Mouse (Mus musculus): Measurements from ENCODE around the gene Psap. TPM values are rescaled to one million over a fixed set of nuclear protein-coding genes. Genes with fewer than 3 reads are reported as not detected.

The Psap gene
- polyA plus RNA-seq, 1 experiment from 2014 or later, result 73.5 TPM

GRCm38 (mm10) chr10:60313606-60314005 is 36.2 kb downstream of the Psap start:
- Histone ChIP-seq H3K9me3 (replicated peaks) (no peaks in the 10 kb centered on the region), H3K36me3 (replicated peaks) (no peaks in the 10 kb centered on the region), H3K4me2 (no peak overlapping the region), H3K4me3 (replicated peaks) (no peak overlapping the region), H3K27ac (replicated peaks) (no peak overlapping the region), H3K27me3 (no peaks in the 10 kb centered on the region), H3K9ac (no peak overlapping the region), H3K4me1 (replicated peaks) (no peaks in the 10 kb centered on the region)
- 57% methylated on average over 5 of the region's 5 CpGs for WGBS (ENCODE audit: insufficient replicate concordance)
- ATAC-seq (ENCODE audit: insufficient read depth), result no peak

- 67% methylated on average over 4 of the region's 4 CpGs for WGBS (ENCODE audit: insufficient replicate concordance)
- ATAC-seq (ENCODE audit: insufficient read depth), result no peak
- no peak overlapping the region for H3K4me2 ChIP-seq
Observed at GRCm38 (mm10) chr10:60316166-60316565, 38.7 kb downstream of the Psap start.

GRCm38 (mm10) chr10:60328963-60329650 is 51.7 kb downstream of the Psap start:
- H3K4me3 ChIP-seq (replicated peaks), result no peak overlapping the region
- no peak overlapping the region for H3K4me2 ChIP-seq
- 51% methylated on average over 11 of the region's 11 CpGs for WGBS (ENCODE audit: insufficient replicate concordance)
- H3K9me3 ChIP-seq (replicated peaks), result no peaks in the 10 kb centered on the region
- H3K4me1 ChIP-seq (replicated peaks), result peaks cover 6% of the 10 kb centered on the region; the same call in 1 of the 2 replicates
- H3K36me3 ChIP-seq (replicated peaks), result no peaks in the 10 kb centered on the region
- H3K27ac ChIP-seq (replicated peaks), result 0 out of 2 replicates have a peak overlapping the region, but pooled peaks have one; percentile 3
- H3K27me3 ChIP-seq, result no peaks in the 10 kb centered on the region
- ATAC-seq (ENCODE audit: insufficient read depth), result no peak
- no peak overlapping the region for H3K9ac ChIP-seq

More at GRCm38 (mm10) chr10:60316166-60316565, 38.7 kb downstream of the Psap start:
- Histone ChIP-seq H3K36me3 (replicated peaks) (no peaks in the 10 kb centered on the region), H3K27ac (replicated peaks) (no peak overlapping the region), H3K9ac (no peak overlapping the region), H3K4me1 (replicated peaks) (no peaks in the 10 kb centered on the region), H3K4me3 (replicated peaks) (no peak overlapping the region), H3K9me3 (replicated peaks) (no peaks in the 10 kb centered on the region), H3K27me3 (no peaks in the 10 kb centered on the region)

- WGBS (ENCODE audit: insufficient replicate concordance), result 35% methylated on average over 7 of the region's 7 CpGs
- ATAC-seq (ENCODE audit: insufficient read depth), result no peak
- H3K36me3 ChIP-seq (replicated peaks), result no peaks in the 10 kb centered on the region
- no peaks in the 10 kb centered on the region for H3K9me3 ChIP-seq (replicated peaks)
- no peak overlapping the region for H3K4me3 ChIP-seq (replicated peaks)
- no peaks in the 10 kb centered on the region for H3K27me3 ChIP-seq
- no peak overlapping the region for H3K4me2 ChIP-seq
- no peak overlapping the region for H3K9ac ChIP-seq
- H3K27ac ChIP-seq (replicated peaks), result no peak overlapping the region
- H3K4me1 ChIP-seq (replicated peaks), result no peaks in the 10 kb centered on the region; the same call in 1 of the 2 replicates
Observed at GRCm38 (mm10) chr10:60334583-60334982, 57.2 kb downstream of the Psap start.

- no peaks in the 10 kb centered on the region; the same call in 1 of the 2 replicates for H3K4me1 ChIP-seq (replicated peaks)
- no peaks in the 10 kb centered on the region for H3K9me3 ChIP-seq (replicated peaks)
- no peak overlapping the region for H3K4me3 ChIP-seq (replicated peaks)
- H3K4me2 ChIP-seq, result no peak overlapping the region
- H3K36me3 ChIP-seq (replicated peaks), result no peaks in the 10 kb centered on the region
- ATAC-seq (ENCODE audit: insufficient read depth), result no peak
- no peak overlapping the region for H3K9ac ChIP-seq
- WGBS (ENCODE audit: insufficient replicate concordance), result 74% methylated on average over 4 of the region's 4 CpGs
- H3K27ac ChIP-seq (replicated peaks), result no peak overlapping the region
- H3K27me3 ChIP-seq, result no peaks in the 10 kb centered on the region
Observed at GRCm38 (mm10) chr10:60335021-60335420, 57.6 kb downstream of the Psap start.

GRCm38 (mm10) chr10:60341528-60341927 is 64.1 kb downstream of the Psap start:
- no peaks in the 10 kb centered on the region for H3K36me3 ChIP-seq (replicated peaks)
- no peak overlapping the region for H3K4me3 ChIP-seq (replicated peaks)
- no peak overlapping the region for H3K9ac ChIP-seq
- H3K4me1 ChIP-seq (replicated peaks), result peaks cover 24% of the 10 kb centered on the region
- WGBS (ENCODE audit: insufficient replicate concordance), result 30% methylated on average over 9 of the region's 9 CpGs
- ATAC-seq (ENCODE audit: insufficient read depth), result no peak
- no peak overlapping the region for H3K27ac ChIP-seq (replicated peaks)
- no peak overlapping the region for H3K4me2 ChIP-seq
- H3K27me3 ChIP-seq, result no peaks in the 10 kb centered on the region
- no peaks in the 10 kb centered on the region for H3K9me3 ChIP-seq (replicated peaks)

GRCm38 (mm10) chr10:60344111-60344510 is 66.7 kb downstream of the Psap start:
- H3K4me3 ChIP-seq (replicated peaks), result no peak overlapping the region
- no peak overlapping the region for H3K9ac ChIP-seq
- H3K4me2 ChIP-seq, result no peak overlapping the region; the same call in 1 of the 2 replicates
- 13% methylated on average over 3 of the region's 3 CpGs for WGBS (ENCODE audit: insufficient replicate concordance)
- H3K9me3 ChIP-seq (replicated peaks), result no peaks in the 10 kb centered on the region
- no peaks in the 10 kb centered on the region for H3K27me3 ChIP-seq
- H3K36me3 ChIP-seq (replicated peaks), result no peaks in the 10 kb centered on the region
- H3K4me1 ChIP-seq (replicated peaks), result peaks cover 50% of the 10 kb centered on the region
- ATAC-seq (ENCODE audit: insufficient read depth), result no peak
- no peak overlapping the region for H3K27ac ChIP-seq (replicated peaks)

- Histone ChIP-seq H3K4me3 (replicated peaks) (0 out of 2 replicates have a peak overlapping the region, but pooled peaks have one; percentile 74), H3K4me2 (peak overlapping the region; percentile 87), H3K4me1 (replicated peaks) (peaks cover 68% of the 10 kb centered on the region), H3K36me3 (replicated peaks) (no peaks in the 10 kb centered on the region), H3K27me3 (no peaks in the 10 kb centered on the region), H3K9me3 (replicated peaks) (no peaks in the 10 kb centered on the region), H3K27ac (replicated peaks) (no peak overlapping the region), H3K9ac (peak overlapping the region; percentile 17; the same call in 1 of the 2 replicates)
- no peak for ATAC-seq (ENCODE audit: insufficient read depth)
- 66% methylated on average over 4 of the region's 4 CpGs for WGBS (ENCODE audit: insufficient replicate concordance)
Observed at GRCm38 (mm10) chr10:60346056-60346455, 68.6 kb downstream of the Psap start.

- Histone ChIP-seq H3K9ac (peak within 1 kb of the TSS; percentile 82), H3K27ac (replicated peaks) (peak within 1 kb of the TSS; percentile 94), H3K4me1 (replicated peaks) (peaks cover 71% of the 10 kb centered on the region), H3K9me3 (replicated peaks) (no peaks in the 10 kb centered on the region), H3K36me3 (replicated peaks) (no peaks in the 10 kb centered on the region), H3K4me2 (peak within 1 kb of the TSS; percentile 87), H3K4me3 (replicated peaks) (peak within 1 kb of the TSS; percentile 74), H3K27me3 (no peaks in the 10 kb centered on the region)
- under 1% methylated on average over 37 of the region's 37 CpGs for WGBS (ENCODE audit: insufficient replicate concordance)
- ATAC-seq (ENCODE audit: insufficient read depth), result peak; percentile 60
Observed at GRCm38 (mm10) chr10:60346701-60347405, 69.4 kb downstream of the Psap start, which contains the start of gene Vsir. TSS of gene Vsir (plus strand) at chr10:60346851.

GRCm38 (mm10) chr10:60347768-60348610 is 70.6 kb downstream of the Psap start:
- WGBS (ENCODE audit: insufficient replicate concordance), result 20% methylated on average over 9 of the region's 9 CpGs
- H3K27ac ChIP-seq (replicated peaks), result peak overlapping the region; percentile 94
- H3K4me3 ChIP-seq (replicated peaks), result peak overlapping the region; percentile 74
- H3K9ac ChIP-seq, result peak overlapping the region; percentile 82
- peak; percentile 61 for ATAC-seq (ENCODE audit: insufficient read depth)
- no peaks in the 10 kb centered on the region for H3K27me3 ChIP-seq
- H3K4me1 ChIP-seq (replicated peaks), result peaks cover 81% of the 10 kb centered on the region
- H3K9me3 ChIP-seq (replicated peaks), result no peaks in the 10 kb centered on the region
- peak overlapping the region; percentile 87 for H3K4me2 ChIP-seq
- no peaks in the 10 kb centered on the region for H3K36me3 ChIP-seq (replicated peaks)

Data from liver, embryonic 15.5 days (tissue).